9 mouse cellular contexts compared by ENCODE assay signal in the genomic region with DNA sequence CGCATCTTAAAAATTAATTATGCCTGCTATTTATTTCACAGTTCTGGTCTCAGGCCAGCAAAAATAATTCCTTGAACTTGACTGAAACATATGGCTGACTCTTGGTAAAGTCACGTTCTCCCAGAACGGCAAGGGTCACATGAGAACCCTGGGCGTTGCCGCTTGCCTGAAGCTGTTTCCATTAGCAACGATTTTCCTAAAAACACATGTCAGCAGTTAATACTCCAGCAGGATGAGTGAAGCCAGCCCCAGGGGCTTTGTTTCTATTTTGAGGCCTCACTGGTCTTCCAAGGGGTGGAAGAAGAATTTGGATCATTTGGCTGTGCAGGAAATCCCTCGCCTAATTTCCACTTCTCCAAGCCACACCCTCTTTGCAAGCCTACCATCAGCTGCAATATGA.
DNase-seq lines count a peak whose midpoint lies in the region; ATAC-seq lines count a peak whose summit lies in the region.
"Had no signal": no experiment of that assay in that cellular context is flagged by ENCODE, and none has a peak within 500 bp of the region (broad histone marks: within the 10 kb centered on the region; RNA-seq: fewer than 3 reads in every experiment).

No protein-coding gene starts in this region.

- H3K4me3 ChIP-seq in embryonic facial prominence, embryonic 13.5 days = no peak overlapping the region
- no peak overlapping the region for H3K4me3 ChIP-seq in heart, embryonic 15.5 days
- H3K4me3 ChIP-seq in midbrain, embryonic 16.5 days (ENCODE audit: low read depth, low read length) = no peak overlapping the region
- H3K4me3 ChIP-seq in forebrain, embryonic 16.5 days (replicated peaks; ENCODE audit: low read length) = no peak overlapping the region

- no peak overlapping the region for H3K4me2 ChIP-seq in embryonic facial prominence, embryonic 13.5 days
- H3K4me2 ChIP-seq in heart, embryonic 15.5 days = no peak overlapping the region
- no peak overlapping the region for H3K4me2 ChIP-seq in midbrain, embryonic 16.5 days (ENCODE audit: low read length)
- H3K4me2 ChIP-seq in forebrain, embryonic 16.5 days (ENCODE audit: low read length) = no peak overlapping the region

- DNase-seq in kidney, postnatal 10 days = peak; percentile 38
- no peak for DNase-seq in kidney, adult 9 months
- no peak for DNase-seq in ovary, adult 18-20 months (ENCODE audit: low spot score)
- no peak for DNase-seq in neural tube, embryonic 10.5 days (ENCODE audit: extremely low spot score, low spot score)

- WGBS in embryonic facial prominence, embryonic 13.5 days = 9% methylated on average over 7 of the region's 7 CpGs
- 19% methylated on average over 7 of the region's 7 CpGs for WGBS in heart, embryonic 15.5 days
- WGBS in midbrain, embryonic 16.5 days = 30% methylated on average over 7 of the region's 7 CpGs
- WGBS in forebrain, embryonic 16.5 days = 45% methylated on average over 7 of the region's 7 CpGs

- ATAC-seq in embryonic facial prominence, embryonic 13.5 days (ENCODE audit: insufficient number of reproducible peaks, insufficient read depth, low FRiP score, low TSS enrichment, low read depth) = peak; percentile 75; the same call in 1 of the 2 replicates
- ATAC-seq in heart, embryonic 15.5 days (replicated peaks; ENCODE audit: insufficient number of reproducible peaks, insufficient read depth, low FRiP score, low read depth) = peak; percentile 76; the same call in 1 of the 2 replicates
- no peak for ATAC-seq in midbrain, embryonic 16.5 days
- ATAC-seq in forebrain, embryonic 16.5 days = no peak

- H3K4me1 ChIP-seq in embryonic facial prominence, embryonic 13.5 days = peaks cover 81% of the 10 kb centered on the region
- peaks cover 31% of the 10 kb centered on the region for H3K4me1 ChIP-seq in heart, embryonic 15.5 days (replicated peaks)
- H3K4me1 ChIP-seq in midbrain, embryonic 16.5 days (ENCODE audit: control insufficient read depth, insufficient read depth, low read length) = peaks cover 41% of the 10 kb centered on the region
- H3K4me1 ChIP-seq in forebrain, embryonic 16.5 days (replicated peaks; ENCODE audit: control insufficient read depth, insufficient read depth, low read length) = peaks cover 25% of the 10 kb centered on the region

- peak overlapping the region; percentile 81 for H3K27ac ChIP-seq in embryonic facial prominence, embryonic 13.5 days
- peak overlapping the region; percentile 66 for H3K27ac ChIP-seq in heart, embryonic 15.5 days
- peak overlapping the region; percentile 32 for H3K27ac ChIP-seq in midbrain, embryonic 16.5 days (ENCODE audit: low read length)
- no peak overlapping the region for H3K27ac ChIP-seq in forebrain, embryonic 16.5 days (ENCODE audit: low read length)
- H3K27ac ChIP-seq: macrophage had no signal

- H3K9ac ChIP-seq in embryonic facial prominence, embryonic 13.5 days = no peak overlapping the region
- H3K9ac ChIP-seq in heart, embryonic 15.5 days = no peak overlapping the region
- no peak overlapping the region for H3K9ac ChIP-seq in midbrain, embryonic 16.5 days (ENCODE audit: low read depth, low read length)
- no peak overlapping the region for H3K9ac ChIP-seq in forebrain, embryonic 16.5 days (replicated peaks; ENCODE audit: low read depth, low read length)

- H3K36me3 ChIP-seq in embryonic facial prominence, embryonic 13.5 days = no peaks in the 10 kb centered on the region
- H3K36me3 ChIP-seq in heart, embryonic 15.5 days = no peaks in the 10 kb centered on the region
- H3K36me3 ChIP-seq in midbrain, embryonic 16.5 days (ENCODE audit: control insufficient read depth, insufficient read depth, low read length) = no peaks in the 10 kb centered on the region
- H3K36me3 ChIP-seq in forebrain, embryonic 16.5 days (ENCODE audit: control insufficient read depth, insufficient read depth) = no peaks in the 10 kb centered on the region

- H3K27me3 ChIP-seq in embryonic facial prominence, embryonic 13.5 days = no peaks in the 10 kb centered on the region
- no peaks in the 10 kb centered on the region for H3K27me3 ChIP-seq in heart, embryonic 15.5 days
- no peaks in the 10 kb centered on the region for H3K27me3 ChIP-seq in midbrain, embryonic 16.5 days (ENCODE audit: control insufficient read depth, insufficient read depth, low read depth, low read length)
- H3K27me3 ChIP-seq in forebrain, embryonic 16.5 days (replicated peaks; ENCODE audit: control insufficient read depth, insufficient read depth, low read length) = peaks cover 47% of the 10 kb centered on the region

- H3K9me3 ChIP-seq in embryonic facial prominence, embryonic 13.5 days = no peaks in the 10 kb centered on the region
- no peaks in the 10 kb centered on the region for H3K9me3 ChIP-seq in heart, embryonic 15.5 days (replicated peaks)
- H3K9me3 ChIP-seq in midbrain, embryonic 16.5 days (replicated peaks; ENCODE audit: control insufficient read depth, low read length, poor library complexity, severe bottlenecking) = no peaks in the 10 kb centered on the region
- no peaks in the 10 kb centered on the region for H3K9me3 ChIP-seq in forebrain, embryonic 16.5 days (ENCODE audit: control insufficient read depth, low read length)

Comparison
In these comparisons a context has a peak if more than half of its experiments do, and no peak if none do; other contexts are left out.
1. ATAC-seq: peak in embryonic facial prominence, embryonic 13.5 days (single experiment) and heart, embryonic 15.5 days (single experiment); none in midbrain, embryonic 16.5 days (single experiment) and forebrain, embryonic 16.5 days (single experiment).